Comparison of ENCODE assay signal across 8 mouse cellular contexts in genomic region chr4:57275116-57275743, GRCm38 (mm10). TPM values are rescaled to one million over a fixed set of nuclear protein-coding genes. Genes with fewer than 3 reads are reported as not detected.
DNase-seq lines count a peak whose midpoint lies in the region; ATAC-seq and TF ChIP-seq lines count a peak whose summit lies in the region.

No protein-coding gene starts in this region.

- H3K4me1 ChIP-seq in kidney, adult 2 months (ENCODE audit: control insufficient read depth, insufficient read depth, low read length) = peaks cover 12% of the 10 kb centered on the region
- no peaks in the 10 kb centered on the region for H3K4me1 ChIP-seq in liver, embryonic 11.5 days (replicated peaks; ENCODE audit: control insufficient read depth, insufficient read depth, low read length)
- H3K4me1 ChIP-seq in neural tube, embryonic 11.5 days (ENCODE audit: control insufficient read depth, insufficient read depth, low read length) = peaks cover 2% of the 10 kb centered on the region; the same call in 1 of the 2 replicates

- intact Hi-C loops in gastrocnemius, adult 2 months (cut with DNase I) = loop anchor here (1.0 to 5.0 kb wide), 4 partner anchors 33 to 210 kb away; partner anchors contain the start of gene Epb41l4b

- H3K27ac ChIP-seq in gastrocnemius, adult 2 months = peak overlapping the region; percentile 49
- no peak overlapping the region for H3K27ac ChIP-seq in kidney, adult 2 months (ENCODE audit: insufficient read depth, low read depth, low read length)
- no peak overlapping the region for H3K27ac ChIP-seq in liver, embryonic 11.5 days (ENCODE audit: low read depth, low read length)
- H3K27ac ChIP-seq in neural tube, embryonic 11.5 days (ENCODE audit: low read depth, low read length) = no peak overlapping the region

- WGBS in kidney, adult 2 months = 8% methylated on average over 8 of the region's 8 CpGs
- 11% methylated on average over 8 of the region's 8 CpGs for WGBS in liver, embryonic 11.5 days
- 2% methylated on average over 8 of the region's 8 CpGs for WGBS in neural tube, embryonic 11.5 days

- ATAC-seq in liver, embryonic 11.5 days (replicated peaks; ENCODE audit: low FRiP score) = no peak; the same call in 1 of the 2 replicates
- ATAC-seq in neural tube, embryonic 11.5 days (ENCODE audit: insufficient read depth, low FRiP score, low TSS enrichment) = peak; percentile 60; the same call in 1 of the 2 replicates

- no peak overlapping the region for H3K9ac ChIP-seq in liver, embryonic 11.5 days (ENCODE audit: low read depth, low read length)
- no peak overlapping the region for H3K9ac ChIP-seq in neural tube, embryonic 11.5 days (ENCODE audit: low read length)

- H3K36me3 ChIP-seq in kidney, adult 2 months (ENCODE audit: control insufficient read depth, insufficient read depth, low read length) = no peaks in the 10 kb centered on the region
- H3K36me3 ChIP-seq in liver, embryonic 11.5 days (ENCODE audit: control insufficient read depth, insufficient read depth, low read length) = no peaks in the 10 kb centered on the region
- no peaks in the 10 kb centered on the region for H3K36me3 ChIP-seq in neural tube, embryonic 11.5 days (ENCODE audit: control insufficient read depth, insufficient read depth, low read length)

- H3K9me3 ChIP-seq in liver, embryonic 11.5 days (ENCODE audit: control insufficient read depth, low read length) = no peaks in the 10 kb centered on the region
- H3K9me3 ChIP-seq in neural tube, embryonic 11.5 days (ENCODE audit: control insufficient read depth, low read length) = no peaks in the 10 kb centered on the region

- H3K4me2 ChIP-seq in liver, embryonic 11.5 days = no peak overlapping the region; the same call in 1 of the 2 replicates
- H3K4me2 ChIP-seq in neural tube, embryonic 11.5 days (ENCODE audit: low read depth) = no peak overlapping the region; the same call in 1 of the 2 replicates

- no peak overlapping the region for H3K4me3 ChIP-seq in gastrocnemius, adult 2 months
- H3K4me3 ChIP-seq in kidney, adult 2 months (ENCODE audit: insufficient read depth, low read depth, low read length) = no peak overlapping the region
- no peak overlapping the region for H3K4me3 ChIP-seq in liver, embryonic 11.5 days (ENCODE audit: low read depth, low read length)
- no peak overlapping the region for H3K4me3 ChIP-seq in neural tube, embryonic 11.5 days (ENCODE audit: low read depth, low read length)

- peak; percentile 77 for DNase-seq in 416B (ENCODE audit: low read depth)
- DNase-seq in R1 (ENCODE audit: low read depth, low spot score) = peak; percentile 98
- DNase-seq in cerebellum, postnatal 25 days = peak; percentile 76 to 84
- DNase-seq in gastrocnemius, adult 2 months = peak; percentile 68
- DNase-seq in kidney, adult 2 months = peak; percentile 84
- peak; percentile 55 for DNase-seq in liver, embryonic 11.5 days (ENCODE audit: low spot score)
- peak; percentile 74 for DNase-seq in neural tube, embryonic 11.5 days (ENCODE audit: low spot score)
- peak; percentile 64 for DNase-seq in testis, postnatal 10 days (ENCODE audit: low spot score)

- no peak; the same call in 1 of the 2 replicates for TF ChIP-seq CTCF in gastrocnemius, adult 2 months (IDR thresholded peaks at IDR 0.05)
- TF ChIP-seq CTCF in kidney, adult 2 months (conservative IDR thresholded peaks at IDR 0.05; ENCODE audit: insufficient read depth, insufficient read length, low read depth, low read length) = peak; percentile 98

- no peak for TF ChIP-seq POLR2A in kidney, adult 2 months (IDR thresholded peaks at IDR 0.05; ENCODE audit: low read depth, low read length)

- H3K27me3 ChIP-seq in kidney, adult 2 months (replicated peaks; ENCODE audit: control insufficient read depth, insufficient read depth, low read length) = no peaks in the 10 kb centered on the region
- no peaks in the 10 kb centered on the region for H3K27me3 ChIP-seq in liver, embryonic 11.5 days (replicated peaks; ENCODE audit: control insufficient read depth, insufficient read depth, low read length)
- H3K27me3 ChIP-seq in neural tube, embryonic 11.5 days (ENCODE audit: control insufficient read depth, insufficient read depth, low read length) = no peaks in the 10 kb centered on the region

RNA-seq across cellular contexts. Expression of gene Ptpn3, which starts 26.4 kb away (rescaled TPM):
- 10 to 100 TPM; 29.8 to 77.3 TPM for total RNA-seq in gastrocnemius, adult 2 months (2021)
- polyA plus RNA-seq in kidney, adult 2 months (2012; rRNA removed) = 17.7 and 18.1 TPM in 2 replicates
- 0.68 and 0.89 TPM in 2 replicates for polyA plus RNA-seq in liver, embryonic 11.5 days (2014; fragmentation: Nextera tagmentation; extraction: Ambion mirVana)
- polyA plus RNA-seq in neural tube, embryonic 11.5 days (2014; fragmentation: Nextera tagmentation; extraction: Ambion mirVana) = 2.7 TPM in 2 replicates
